Mouse (Mus musculus): ENCODE data around the gene Lmtk3.

Lmtk3 gene

GRCm38 (mm10) chr7:45783511-45784091, at the start of gene Lmtk3:
TSS of gene Lmtk3 (plus strand) at chr7:45783738.
- DNase-seq (ENCODE audit: low spot score): no peak

DNA sequence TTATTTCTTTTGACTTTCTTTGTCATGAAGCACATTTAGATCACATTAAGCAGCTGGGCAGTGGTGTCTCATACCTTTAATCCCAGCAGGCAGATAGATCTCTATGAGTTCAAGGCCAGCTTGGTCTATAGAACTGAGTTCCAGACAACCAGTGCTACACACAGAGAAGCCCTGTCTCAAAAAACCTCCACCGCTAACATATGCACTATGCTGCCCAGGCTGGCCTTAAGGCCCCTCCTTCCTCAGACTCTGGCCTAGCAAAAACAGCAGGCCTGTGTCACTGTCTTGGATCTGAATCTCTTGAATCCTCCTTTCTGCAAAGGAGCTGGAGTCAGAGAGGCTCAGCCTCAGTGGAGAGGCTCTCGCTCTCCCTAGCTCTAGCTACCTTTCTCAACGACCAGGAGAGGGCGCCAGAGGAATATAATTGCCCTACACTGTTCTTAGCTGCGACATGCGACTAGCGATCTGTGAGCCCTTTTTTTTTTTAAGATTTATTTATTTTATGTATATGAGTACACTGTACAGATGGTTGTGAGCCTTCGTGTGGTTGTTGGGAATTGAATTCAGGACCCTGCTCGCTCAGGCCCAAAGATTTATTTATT, 44.3 kb upstream of the Lmtk3 start:
- DNase-seq (ENCODE audit: low spot score): no peak

DNA sequence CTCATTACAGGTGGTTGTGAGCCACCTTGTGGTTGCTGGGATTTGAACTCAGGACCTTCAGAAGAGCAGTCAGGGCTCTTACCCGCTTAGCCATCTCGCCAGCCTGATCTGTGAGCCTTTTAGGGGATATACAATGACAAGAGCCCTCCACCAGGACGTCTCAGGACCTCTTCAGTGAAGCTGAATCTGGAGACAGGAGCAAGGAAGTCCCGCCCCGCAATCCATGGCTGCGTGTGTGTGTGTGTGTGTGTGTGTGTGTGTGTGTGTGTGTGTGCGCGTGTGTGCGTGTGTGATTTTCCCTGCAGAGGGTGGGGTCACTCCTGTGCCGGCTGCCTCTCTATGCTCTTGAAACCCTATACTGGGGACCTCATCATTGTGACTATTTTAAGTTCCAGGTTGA, 43.7 kb upstream of the Lmtk3 start:
- DNase-seq (ENCODE audit: low spot score): no peak

DNA sequence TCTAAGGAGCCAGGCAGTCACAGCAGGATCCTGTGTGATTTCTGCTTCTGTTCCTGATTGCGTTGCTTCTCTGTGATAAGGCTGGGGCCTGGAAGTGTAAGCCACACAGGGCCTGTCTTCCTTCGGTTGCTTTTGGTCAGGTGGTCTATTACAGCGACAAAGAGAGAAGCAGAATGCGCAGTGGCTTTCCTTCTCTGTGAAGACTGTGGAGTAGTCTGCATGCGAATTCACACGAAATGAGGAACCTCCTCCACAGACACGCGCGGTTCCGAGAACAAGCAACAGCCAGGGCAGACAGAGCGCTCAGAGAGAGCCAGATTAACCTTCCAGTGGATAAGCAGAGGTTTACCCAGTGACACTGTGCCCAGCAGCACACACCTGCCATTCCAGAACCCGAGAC, 42.2 kb upstream of the Lmtk3 start:
- no peak for DNase-seq (ENCODE audit: low spot score)

DNA sequence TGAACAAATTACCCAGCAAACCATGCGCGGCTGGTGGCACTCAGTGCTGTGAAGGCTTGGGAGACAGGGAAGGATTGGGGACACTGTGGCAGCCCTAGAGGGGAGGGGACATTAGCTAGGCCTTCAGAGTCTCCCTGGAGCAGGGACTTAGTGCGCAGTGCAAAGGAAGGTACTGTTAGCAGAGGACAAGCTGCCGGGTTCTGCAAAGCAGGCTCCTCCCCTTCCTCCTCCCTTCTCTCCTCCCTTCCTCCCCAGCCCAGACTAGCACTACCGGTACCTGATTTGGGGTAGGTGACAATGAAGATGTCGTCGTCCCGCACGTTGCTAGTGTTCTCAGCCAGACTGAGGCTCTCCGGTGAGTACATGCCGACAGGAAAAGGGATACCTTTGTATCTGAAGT, 41.8 kb upstream of the Lmtk3 start:
- DNase-seq (ENCODE audit: low spot score): no peak

DNA sequence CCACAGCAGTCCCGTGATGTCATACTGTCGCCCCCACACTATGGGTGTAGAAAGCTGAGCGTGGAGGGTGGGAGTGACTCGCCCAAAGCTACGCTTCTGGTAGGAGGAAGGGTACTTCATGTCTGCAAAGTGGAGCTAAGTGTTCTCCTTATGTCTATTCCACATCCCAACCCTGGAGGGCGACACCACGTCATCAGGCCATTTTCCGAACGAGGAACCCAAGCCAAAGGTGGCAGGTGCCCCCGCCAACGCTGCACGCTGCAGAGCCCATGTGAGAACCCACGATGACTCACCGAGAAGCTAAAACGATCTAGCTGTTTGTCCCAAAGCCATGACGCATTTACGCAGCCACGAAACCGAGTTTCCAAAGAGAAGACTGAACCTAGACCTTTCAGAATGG, 41.2 kb upstream of the Lmtk3 start:
- DNase-seq (ENCODE audit: low spot score): no peak

DNA sequence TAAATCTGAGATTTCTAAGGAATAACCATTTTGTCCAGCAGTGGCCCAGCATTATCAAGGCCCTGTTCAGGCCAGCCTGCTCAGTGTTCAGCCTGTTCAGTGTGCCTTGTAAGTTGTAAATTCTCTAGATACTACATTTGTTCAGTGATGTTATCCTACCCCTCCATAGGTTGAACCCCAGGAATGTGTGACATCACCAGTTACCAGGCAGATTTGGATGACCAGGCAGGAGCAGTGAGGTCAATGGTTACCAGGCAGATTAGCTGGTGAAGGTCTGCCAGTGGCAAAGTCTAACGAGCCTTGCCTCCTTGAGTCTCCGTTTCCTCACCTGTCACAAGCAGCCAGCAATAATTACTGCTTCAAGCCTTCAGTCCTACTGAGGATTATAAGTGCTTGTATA, 39.2 kb upstream of the Lmtk3 start:
- peak; percentile 57 for DNase-seq (ENCODE audit: low spot score)

- no peak for DNase-seq (ENCODE audit: low spot score)
Measured at GRCm38 (mm10) chr7:45746518-45746917, 37.0 kb upstream of the Lmtk3 start.

DNA sequence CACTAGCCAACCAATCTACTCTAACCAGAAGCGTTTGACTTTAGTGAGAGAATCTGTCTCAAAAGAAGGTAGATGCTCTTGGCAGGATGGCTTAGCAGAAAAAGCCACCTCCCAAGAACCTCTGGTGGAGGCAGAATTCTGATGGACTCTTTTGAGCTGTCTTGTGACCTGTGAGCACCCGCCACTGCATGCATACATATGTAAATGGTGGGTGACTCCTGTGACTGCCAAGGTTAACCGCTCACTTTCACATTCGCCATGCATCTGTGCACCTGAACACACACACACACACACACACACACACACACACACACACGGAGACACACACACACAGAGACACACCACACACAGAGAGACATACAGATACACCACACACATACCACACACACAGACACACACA, 36.1 kb upstream of the Lmtk3 start:
- DNase-seq (ENCODE audit: low spot score): no peak

DNA sequence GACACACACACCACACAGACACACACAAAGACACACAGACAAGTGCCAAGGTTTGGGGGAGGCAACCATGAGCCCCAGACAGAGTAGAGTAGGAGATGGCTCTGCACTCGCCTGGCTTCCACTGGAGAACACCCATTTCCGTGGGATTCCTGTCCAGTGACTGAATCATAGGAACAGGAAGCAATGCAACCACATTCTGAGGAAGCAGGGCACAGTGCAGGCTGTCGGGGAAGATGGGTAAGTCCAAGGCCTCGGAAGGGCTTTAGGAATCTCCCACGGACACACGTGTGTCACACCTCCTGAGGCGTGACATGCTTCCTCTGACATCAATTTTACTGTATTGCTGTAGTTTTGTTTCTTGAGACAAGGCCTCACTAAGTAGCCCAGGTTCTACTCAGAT, 35.4 kb upstream of the Lmtk3 start:
- DNase-seq (ENCODE audit: low spot score): no peak

- no peak for DNase-seq (ENCODE audit: low spot score)
Measured at GRCm38 (mm10) chr7:45749401-45749800, 34.1 kb upstream of the Lmtk3 start.

DNA sequence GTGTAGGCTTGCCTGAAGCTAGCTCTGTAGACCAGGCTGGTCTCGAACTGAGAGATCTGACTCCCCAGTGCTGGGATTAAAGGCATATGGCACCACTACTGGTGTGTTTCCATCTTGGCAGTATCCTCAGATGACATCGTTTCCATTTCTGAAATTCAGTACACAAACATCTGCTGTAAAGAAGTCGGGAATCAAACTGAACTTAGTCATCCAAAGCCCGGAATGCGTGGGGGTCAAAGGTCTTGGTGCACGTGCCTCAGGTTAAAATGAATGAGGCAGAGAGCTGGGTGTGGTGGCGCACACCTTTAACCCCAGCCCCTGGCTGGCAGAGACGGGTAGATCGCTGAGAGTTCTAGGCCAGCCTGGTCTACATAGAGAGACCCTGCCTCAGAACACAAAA, 33.4 kb upstream of the Lmtk3 start:
- DNase-seq (ENCODE audit: low spot score): no peak

DNA sequence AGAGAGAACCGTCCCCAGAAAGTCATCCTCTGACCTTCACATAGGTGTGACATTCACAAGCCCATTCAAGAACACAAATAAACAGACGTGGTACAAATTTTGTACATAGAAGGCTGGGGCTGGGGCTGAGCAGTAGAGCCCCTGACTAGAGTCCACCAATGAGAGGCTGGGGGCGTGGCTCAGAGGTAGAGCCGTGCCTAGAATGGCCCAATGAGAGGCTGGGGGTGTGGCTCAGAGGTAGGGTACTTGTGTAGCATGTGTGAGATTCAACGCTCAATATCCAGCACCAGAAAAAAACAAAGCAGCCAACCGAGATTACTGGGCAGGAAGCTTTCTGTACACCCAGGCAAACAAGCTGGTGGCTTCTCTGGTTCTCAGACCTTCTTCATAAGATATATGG, 27.8 kb upstream of the Lmtk3 start:
- no peak for DNase-seq (ENCODE audit: low spot score)

- no peak for DNase-seq (ENCODE audit: low spot score)
Measured at GRCm38 (mm10) chr7:45759400-45759799, 24.1 kb upstream of the Lmtk3 start.

GRCm38 (mm10) chr7:45760151-45760550, 23.4 kb upstream of the Lmtk3 start:
- DNase-seq (ENCODE audit: low spot score): no peak

DNA sequence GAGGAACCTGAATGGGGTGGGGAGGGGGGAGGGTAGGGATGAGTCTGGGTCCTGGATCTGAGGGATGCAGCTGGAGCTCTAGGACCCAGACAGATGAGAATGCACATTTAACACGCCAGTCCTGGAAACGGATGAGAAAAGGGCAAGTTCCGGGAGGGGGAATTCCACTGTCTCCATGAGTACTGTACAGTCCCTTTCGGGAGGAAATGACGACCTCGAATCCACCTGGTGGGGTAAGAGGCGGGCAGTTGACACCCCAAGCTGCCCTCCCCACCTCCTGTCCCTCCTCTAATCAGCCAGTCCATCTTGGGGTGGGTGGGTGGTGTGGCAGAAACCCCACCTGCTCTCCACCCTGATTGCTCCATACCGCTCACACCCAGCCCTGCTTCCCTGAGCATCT, 17.5 kb upstream of the Lmtk3 start:
- DNase-seq (ENCODE audit: low spot score): no peak

- no peak for DNase-seq (ENCODE audit: low spot score)
Measured at GRCm38 (mm10) chr7:45766764-45767163, 16.8 kb upstream of the Lmtk3 start.

DNA sequence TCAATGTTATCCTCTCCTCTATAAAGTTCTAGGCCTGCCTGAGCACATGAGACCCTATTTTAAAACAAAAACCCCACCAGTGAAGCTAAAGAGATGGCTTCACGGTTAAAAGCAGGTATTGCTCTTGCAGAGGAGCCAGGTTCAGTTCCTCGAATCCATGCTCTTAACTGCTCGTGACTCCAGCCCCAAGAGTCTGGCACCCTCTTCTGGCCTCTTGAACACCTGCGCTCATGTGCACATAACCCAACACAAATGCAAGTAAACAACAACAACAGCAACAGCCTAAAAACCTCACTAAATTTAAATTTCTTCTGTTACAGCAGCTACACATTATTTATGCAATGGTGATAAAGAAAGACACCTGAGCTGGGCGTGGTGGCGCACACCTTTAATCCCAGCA, 16.0 kb upstream of the Lmtk3 start:
- DNase-seq (ENCODE audit: low spot score): no peak

DNA sequence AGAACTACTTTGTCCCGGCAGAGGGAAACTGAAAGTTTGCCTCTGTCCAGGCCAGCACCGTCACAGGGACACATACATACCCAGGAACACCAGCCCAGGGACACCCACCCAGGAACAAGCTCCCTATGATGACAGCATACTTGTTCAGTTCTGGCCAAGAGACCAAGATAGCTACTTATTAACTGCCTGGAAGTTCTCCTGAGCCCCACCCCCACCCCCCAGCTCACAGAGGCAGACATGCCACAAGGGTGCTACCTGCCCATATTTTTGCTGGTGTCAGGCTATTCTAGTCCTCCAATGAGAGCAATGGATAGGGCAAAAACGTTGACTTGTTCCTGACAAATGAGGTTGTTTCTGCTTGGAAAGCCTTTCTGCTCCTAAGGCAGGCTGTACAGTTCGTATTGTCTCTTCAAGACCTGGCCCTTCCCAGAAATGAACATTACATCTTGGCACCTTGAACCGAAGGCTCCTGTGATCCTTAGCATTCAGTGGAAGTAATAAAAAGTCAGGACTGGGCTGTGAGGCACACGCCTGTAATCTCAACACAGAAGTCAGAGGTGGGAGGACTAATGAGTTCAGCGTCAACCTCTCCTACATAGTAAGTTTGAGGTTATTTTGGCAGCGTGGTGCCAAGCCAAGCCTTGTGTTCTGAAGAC, 13.0 kb upstream of the Lmtk3 start:
- DNase-seq (ENCODE audit: low spot score): no peak

GRCm38 (mm10) chr7:45771101-45771500, 12.4 kb upstream of the Lmtk3 start:
- no peak for DNase-seq (ENCODE audit: low spot score)

- no peak for DNase-seq (ENCODE audit: low spot score)
Measured at GRCm38 (mm10) chr7:45775237-45775636, 8.3 kb upstream of the Lmtk3 start.

GRCm38 (mm10) chr7:45779081-45779641, 4.4 kb upstream of the Lmtk3 start:
- DNase-seq (ENCODE audit: low spot score): no peak

DNA sequence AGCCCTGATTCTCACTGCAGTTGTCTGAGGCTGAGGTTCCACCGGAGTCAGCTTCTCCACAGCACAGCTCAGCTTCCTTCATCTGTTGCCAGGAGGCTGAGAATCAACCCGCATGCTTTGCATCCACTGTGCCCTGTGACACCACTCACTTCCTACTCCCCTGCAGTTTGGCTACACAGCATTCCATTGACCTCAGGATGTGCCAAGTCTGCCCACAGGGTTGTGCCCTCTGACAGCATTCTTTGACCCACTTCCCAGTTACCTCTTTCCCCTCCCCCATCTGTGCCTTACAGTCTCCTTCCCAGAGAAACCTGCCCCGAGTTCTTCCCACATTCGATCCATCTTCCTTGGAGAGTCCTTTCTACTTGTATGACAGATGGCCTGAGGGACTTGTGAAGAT, 1.3 kb upstream of the Lmtk3 start:
- no peak for DNase-seq (ENCODE audit: low spot score)
